ENCODE assay signal across 8 mouse cellular contexts in the genomic region with DNA sequence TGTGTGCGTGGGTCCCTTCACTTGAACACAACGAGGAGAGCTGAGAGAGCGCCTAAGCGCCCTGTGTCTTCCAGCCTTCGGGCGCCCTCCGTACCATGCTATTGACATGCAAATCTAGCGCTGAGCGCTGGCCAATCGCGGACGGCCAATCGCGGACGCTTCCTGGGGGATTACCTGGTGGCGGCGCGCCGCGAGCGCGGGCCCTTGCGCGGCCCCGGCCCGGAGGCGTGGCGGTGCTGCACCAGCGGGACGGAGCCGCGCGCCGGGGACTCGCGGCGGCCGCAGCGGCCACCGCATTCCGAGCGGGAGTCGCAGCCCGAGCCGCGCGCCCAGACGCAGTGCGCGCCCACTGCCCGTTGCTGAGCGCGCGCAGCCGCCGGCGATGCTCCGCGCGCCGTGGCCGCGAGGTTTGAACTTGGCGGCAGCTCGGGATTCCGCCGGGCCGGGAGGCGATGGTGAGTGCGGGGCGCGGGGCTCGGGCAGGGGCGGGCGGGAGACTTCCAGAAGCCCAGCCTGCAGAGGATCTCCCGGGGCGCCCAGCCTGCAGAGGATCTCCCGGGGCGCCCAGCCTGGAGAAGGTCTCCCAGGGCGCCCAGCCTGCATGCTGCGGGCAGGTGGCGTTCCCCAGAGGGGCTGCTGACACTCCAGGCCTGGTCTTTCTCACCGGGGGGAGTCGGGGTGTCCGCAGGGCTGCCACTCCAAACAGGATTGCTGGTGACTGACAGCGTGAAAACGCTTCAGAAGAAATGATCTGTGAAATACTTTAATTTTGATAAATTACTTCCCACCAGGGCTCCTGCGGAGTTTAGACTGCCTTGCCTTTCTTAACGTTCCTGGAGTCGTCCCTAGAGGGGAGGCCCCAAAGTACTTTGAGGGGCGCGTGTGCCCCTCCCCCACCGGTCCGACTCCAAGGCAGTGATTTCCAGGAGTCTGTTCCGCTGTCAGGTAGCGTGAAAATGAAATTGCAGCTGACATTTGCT.
A peak's percentile ranks its signal among the peaks of the same experiment; 100 is the strongest.
DNase-seq lines count a peak whose midpoint lies in the region; ATAC-seq lines count a peak whose summit lies in the region.

No protein-coding gene starts in this region.

- peak overlapping the region; percentile 84 for H3K4me2 ChIP-seq in embryonic facial prominence, embryonic 11.5 days (ENCODE audit: low read depth, low read length)
- peak overlapping the region; percentile 95 for H3K4me2 ChIP-seq in limb, embryonic 13.5 days (replicated peaks)
- H3K4me2 ChIP-seq in midbrain, embryonic 13.5 days (replicated peaks), result peak overlapping the region; percentile 95

- H3K27ac ChIP-seq in embryonic facial prominence, embryonic 11.5 days (replicated peaks; ENCODE audit: low read depth, low read length), result peak overlapping the region; percentile 87
- peak overlapping the region; percentile 61; the same call in 1 of the 2 replicates for H3K27ac ChIP-seq in limb, embryonic 13.5 days
- peak overlapping the region; percentile 82 for H3K27ac ChIP-seq in midbrain, embryonic 13.5 days

- peak overlapping the region; percentile 56 for H3K4me3 ChIP-seq in embryonic facial prominence, embryonic 11.5 days (ENCODE audit: low read depth, low read length)
- peak overlapping the region; percentile 72 for H3K4me3 ChIP-seq in limb, embryonic 13.5 days
- H3K4me3 ChIP-seq in midbrain, embryonic 13.5 days (replicated peaks), result peak overlapping the region; percentile 74

- under 1% methylated on average over 81 of the region's 96 CpGs for WGBS in embryonic facial prominence, embryonic 11.5 days
- under 1% methylated on average over 94 of the region's 96 CpGs for WGBS in limb, embryonic 13.5 days
- WGBS in midbrain, embryonic 13.5 days, result under 1% methylated on average over 85 of the region's 96 CpGs

- no peaks in the 10 kb centered on the region for H3K4me1 ChIP-seq in embryonic facial prominence, embryonic 11.5 days (ENCODE audit: control insufficient read depth, insufficient read depth, low read length)
- H3K4me1 ChIP-seq in limb, embryonic 13.5 days, result peaks cover 40% of the 10 kb centered on the region
- H3K4me1 ChIP-seq in midbrain, embryonic 13.5 days (replicated peaks), result peaks cover 44% of the 10 kb centered on the region

- H3K27me3 ChIP-seq in embryonic facial prominence, embryonic 11.5 days (ENCODE audit: control insufficient read depth, insufficient read depth, low read length), result no peaks in the 10 kb centered on the region
- H3K27me3 ChIP-seq in limb, embryonic 13.5 days, result no peaks in the 10 kb centered on the region
- H3K27me3 ChIP-seq in midbrain, embryonic 13.5 days, result no peaks in the 10 kb centered on the region

- H3K9me3 ChIP-seq in embryonic facial prominence, embryonic 11.5 days (replicated peaks; ENCODE audit: control insufficient read depth, low read length), result no peaks in the 10 kb centered on the region
- no peaks in the 10 kb centered on the region for H3K9me3 ChIP-seq in limb, embryonic 13.5 days
- H3K9me3 ChIP-seq in midbrain, embryonic 13.5 days, result no peaks in the 10 kb centered on the region

- peak; percentile 94 for ATAC-seq in embryonic facial prominence, embryonic 11.5 days (replicated peaks; ENCODE audit: insufficient number of reproducible peaks, low FRiP score, low TSS enrichment, low read depth)
- peak; percentile 93 for ATAC-seq in limb, embryonic 13.5 days (ENCODE audit: low FRiP score, low read depth)
- peak; percentile 96 for ATAC-seq in midbrain, embryonic 13.5 days

- DNase-seq in brain, adult 2 months (ENCODE audit: low read depth, low spot score), result peak; percentile 80
- DNase-seq in embryonic facial prominence, embryonic 11.5 days (ENCODE audit: low spot score), result peak; percentile 93
- DNase-seq in heart, adult 9 months (ENCODE audit: low spot score in 2 of 2), result peak; percentile 73 to 75
- DNase-seq in kidney, adult 8-10 months, result peak; percentile 77 to 79
- peak; percentile 36 to 49 for DNase-seq in spleen, postnatal 36 days (ENCODE audit: low spot score in 2 of 2)
- DNase-seq in c-Kit-positive CD71-positive TER-119-positive erythroid progenitor cells, embryonic 14.5 days (ENCODE audit: low spot score), result no peak

- no peaks in the 10 kb centered on the region for H3K36me3 ChIP-seq in embryonic facial prominence, embryonic 11.5 days (replicated peaks; ENCODE audit: control insufficient read depth, insufficient read depth, low read depth, low read length)
- no peaks in the 10 kb centered on the region for H3K36me3 ChIP-seq in limb, embryonic 13.5 days
- no peaks in the 10 kb centered on the region for H3K36me3 ChIP-seq in midbrain, embryonic 13.5 days

- peak overlapping the region; percentile 68 for H3K9ac ChIP-seq in embryonic facial prominence, embryonic 11.5 days (replicated peaks; ENCODE audit: low read length)
- H3K9ac ChIP-seq in limb, embryonic 13.5 days, result peak overlapping the region; percentile 87
- peak overlapping the region; percentile 80 for H3K9ac ChIP-seq in midbrain, embryonic 13.5 days (replicated peaks)
